ENCODE assay signal across 28 mouse cellular contexts in genomic region chr15:101584456-101584855, GRCm38 (mm10). TPM values are rescaled to one million over a fixed set of nuclear protein-coding genes. Genes with fewer than 3 reads are reported as not detected.
DNase-seq lines count a peak whose midpoint lies in the region; ATAC-seq and TF ChIP-seq lines count a peak whose summit lies in the region.
"Had no signal": no experiment of that assay in that cellular context is flagged by ENCODE, and none has a peak within 500 bp of the region (broad histone marks: within the 10 kb centered on the region; RNA-seq: fewer than 3 reads in every experiment).

No protein-coding gene starts in this region.

- DNase-seq in adrenal gland, adult 2 months: peak; percentile 54
- DNase-seq in adrenal gland, postnatal 25 days: no peak
- DNase-seq in layer of hippocampus, adult 9-11 months: peak; percentile 22
- DNase-seq in layer of hippocampus, postnatal 36 days: no peak
- DNase-seq in 3T3-L1 (ENCODE audit: low read depth, low spot score): peak; percentile 17
- DNase-seq in forebrain, embryonic 14.5 days (ENCODE audit: low spot score): no peak
- DNase-seq: cerebellum, adult 8-10 months; gastrocnemius, postnatal 14 days; kidney, adult 2 months; kidney, postnatal 36 days; midbrain, embryonic 14.5 days; retina, postnatal 1 day had no signal

- no peaks in the 10 kb centered on the region for H3K36me3 ChIP-seq in forebrain, embryonic 14.5 days (ENCODE audit: control insufficient read depth, insufficient read depth, low read length)
- H3K36me3 ChIP-seq: forebrain, embryonic 15.5 days; limb, embryonic 13.5 days; liver, embryonic 15.5 days; stomach, embryonic 15.5 days had no signal

- H3K9me3 ChIP-seq in forebrain, embryonic 14.5 days (replicated peaks; ENCODE audit: control insufficient read depth, low read length): no peaks in the 10 kb centered on the region
- H3K9me3 ChIP-seq: forebrain, embryonic 15.5 days; limb, embryonic 13.5 days; liver, embryonic 15.5 days; stomach, embryonic 15.5 days had no signal

- no peak for ATAC-seq in forebrain, embryonic 14.5 days
- ATAC-seq: forebrain, embryonic 15.5 days; lung, postnatal 0 days had no signal

- 55% methylated on average over 2 of the region's 2 CpGs for WGBS in forebrain, embryonic 14.5 days

- TF ChIP-seq CTCF in bone marrow macrophage, adult 2 months (IDR thresholded peaks at IDR 0.05; ENCODE audit: low read depth, low read length): no peak

- no peak overlapping the region for H3K4me3 ChIP-seq in bone marrow macrophage, adult 2 months (ENCODE audit: insufficient read depth, low read length)
- H3K4me3 ChIP-seq in forebrain, embryonic 14.5 days (ENCODE audit: low read depth, low read length): no peak overlapping the region
- H3K4me3 ChIP-seq: erythroblast, embryonic 14.5 days; forebrain, embryonic 15.5 days; limb, embryonic 13.5 days; liver, embryonic 15.5 days; stomach, embryonic 15.5 days had no signal

- H3K9ac ChIP-seq in forebrain, embryonic 14.5 days (ENCODE audit: low read length): no peak overlapping the region
- H3K9ac ChIP-seq: forebrain, embryonic 15.5 days; limb, embryonic 13.5 days; liver, embryonic 15.5 days; stomach, embryonic 15.5 days had no signal

- TF ChIP-seq POLR2A in bone marrow macrophage, adult 2 months (IDR thresholded peaks at IDR 0.05; ENCODE audit: borderline replicate concordance, low read depth, low read length): no peak

- H3K4me1 ChIP-seq in bone marrow macrophage, adult 2 months (ENCODE audit: control insufficient read depth, insufficient read depth, low read length): peaks cover 42% of the 10 kb centered on the region
- H3K4me1 ChIP-seq in forebrain, embryonic 14.5 days (ENCODE audit: control insufficient read depth, insufficient read depth, low read length): no peaks in the 10 kb centered on the region
- H3K4me1 ChIP-seq: forebrain, embryonic 15.5 days; liver, embryonic 15.5 days; stomach, embryonic 15.5 days had no signal

- 0 out of 2 replicates have a peak overlapping the region, but pooled peaks have one; percentile 82 for H3K27ac ChIP-seq in bone marrow macrophage, adult 2 months (ENCODE audit: insufficient read depth, low read depth, low read length)
- no peak overlapping the region for H3K27ac ChIP-seq in forebrain, embryonic 14.5 days (ENCODE audit: low read depth, low read length)
- H3K27ac ChIP-seq: forebrain, embryonic 15.5 days; limb, embryonic 13.5 days; liver, embryonic 15.5 days; stomach, embryonic 15.5 days had no signal

- H3K27me3 ChIP-seq in forebrain, embryonic 14.5 days (replicated peaks; ENCODE audit: control insufficient read depth, insufficient read depth, low read length): no peaks in the 10 kb centered on the region
- H3K27me3 ChIP-seq: forebrain, embryonic 15.5 days; limb, embryonic 13.5 days; liver, embryonic 15.5 days; stomach, embryonic 15.5 days had no signal

- no peak overlapping the region for H3K4me2 ChIP-seq in forebrain, embryonic 14.5 days (ENCODE audit: low read length)
- H3K4me2 ChIP-seq: forebrain, embryonic 15.5 days; limb, embryonic 13.5 days; liver, embryonic 15.5 days; stomach, embryonic 15.5 days had no signal

RNA-seq across cellular contexts. Expression of gene Krt75, which starts 10.8 kb away (rescaled TPM):
- not detected for total RNA-seq in adrenal gland, adult 2 months (2021)
- not detected in 2 replicates for polyA plus RNA-seq in adrenal gland, adult 2 months (2012; rRNA removed)
- not detected in 2 replicates for total RNA-seq in adrenal gland, postnatal 25 days (2021)
- total RNA-seq in layer of hippocampus, postnatal 36 days (2021): not detected
- polyA plus RNA-seq in bone marrow macrophage, adult 2 months (2012; ENCODE audit: insufficient read depth, insufficient read length, missing spikeins): not detected in 2 replicates
- polyA plus RNA-seq in forebrain, embryonic 14.5 days (2014; fragmentation: Nextera tagmentation; extraction: Ambion mirVana): 0.06 TPM in 1 of 2 replicates, not detected in the other
- total RNA-seq: common myeloid progenitor, adult 5-6 weeks; gastrocnemius, postnatal 14 days; hematopoietic stem cell, adult 5-6 weeks; left cerebral cortex, postnatal 14 days; megakaryocyte progenitor cell, adult 5-6 weeks; MEL had no signal
- polyA plus RNA-seq: erythroblast, embryonic 14.5 days; forebrain, embryonic 15.5 days; kidney, adult 2 months; liver, embryonic 15.5 days; lung, postnatal 0 days had no signal

RNA-seq across cellular contexts. Expression of gene Krt90, which starts 21.7 kb away (rescaled TPM):
- total RNA-seq in adrenal gland, adult 2 months (2021): not detected
- not detected in 2 replicates for polyA plus RNA-seq in adrenal gland, adult 2 months (2012; rRNA removed)
- not detected in 2 replicates for total RNA-seq in adrenal gland, postnatal 25 days (2021)
- not detected for total RNA-seq in layer of hippocampus, postnatal 36 days (2021)
- polyA plus RNA-seq in bone marrow macrophage, adult 2 months (2012; ENCODE audit: insufficient read depth, insufficient read length, missing spikeins): not detected in 2 replicates
- polyA plus RNA-seq in forebrain, embryonic 14.5 days (2014; fragmentation: Nextera tagmentation; extraction: Ambion mirVana): 0.09 and 0.10 TPM in 2 replicates
- total RNA-seq: common myeloid progenitor, adult 5-6 weeks; gastrocnemius, postnatal 14 days; hematopoietic stem cell, adult 5-6 weeks; left cerebral cortex, postnatal 14 days; megakaryocyte progenitor cell, adult 5-6 weeks; MEL had no signal
- polyA plus RNA-seq: erythroblast, embryonic 14.5 days; heart, embryonic 16.5 days; kidney, adult 2 months; limb, embryonic 13.5 days; liver, embryonic 15.5 days had no signal

RNA-seq across cellular contexts. Expression of gene Krt82, which starts 34.0 kb away (rescaled TPM):
- total RNA-seq in adrenal gland, adult 2 months (2021): not detected
- polyA plus RNA-seq in adrenal gland, adult 2 months (2012; rRNA removed): not detected in 2 replicates
- total RNA-seq in adrenal gland, postnatal 25 days (2021): not detected in 2 replicates
- not detected for total RNA-seq in layer of hippocampus, postnatal 36 days (2021)
- polyA plus RNA-seq in bone marrow macrophage, adult 2 months (2012; ENCODE audit: insufficient read depth, insufficient read length, missing spikeins): not detected in 2 replicates
- polyA plus RNA-seq in forebrain, embryonic 14.5 days (2014; fragmentation: Nextera tagmentation; extraction: Ambion mirVana): not detected in 2 replicates
- total RNA-seq: common myeloid progenitor, adult 5-6 weeks; gastrocnemius, postnatal 14 days; hematopoietic stem cell, adult 5-6 weeks; layer of hippocampus, postnatal 10 days; left cerebral cortex, postnatal 14 days; megakaryocyte progenitor cell, adult 5-6 weeks; MEL had no signal
- polyA plus RNA-seq: embryonic facial prominence, embryonic 11.5 days; erythroblast, embryonic 14.5 days; forebrain, embryonic 15.5 days; heart, embryonic 16.5 days; kidney, adult 2 months; limb, embryonic 13.5 days; liver, embryonic 15.5 days; lung, postnatal 0 days; midbrain, embryonic 14.5 days; neural tube, embryonic 14.5 days; stomach, embryonic 15.5 days had no signal

RNA-seq across cellular contexts. Expression of gene Gm5414, which starts 43.5 kb away (rescaled TPM):
- total RNA-seq in adrenal gland, adult 2 months (2021): not detected
- polyA plus RNA-seq in adrenal gland, adult 2 months (2012; rRNA removed): not detected in 2 replicates
- total RNA-seq in adrenal gland, postnatal 25 days (2021): not detected in 2 replicates
- not detected for total RNA-seq in layer of hippocampus, postnatal 36 days (2021)
- polyA plus RNA-seq in bone marrow macrophage, adult 2 months (2012; ENCODE audit: insufficient read depth, insufficient read length, missing spikeins): not detected in 2 replicates
- not detected in 2 replicates for polyA plus RNA-seq in forebrain, embryonic 14.5 days (2014; fragmentation: Nextera tagmentation; extraction: Ambion mirVana)
- total RNA-seq: common myeloid progenitor, adult 5-6 weeks; gastrocnemius, postnatal 14 days; hematopoietic stem cell, adult 5-6 weeks; layer of hippocampus, postnatal 10 days; left cerebral cortex, postnatal 14 days; megakaryocyte progenitor cell, adult 5-6 weeks; MEL had no signal
- polyA plus RNA-seq: embryonic facial prominence, embryonic 11.5 days; erythroblast, embryonic 14.5 days; forebrain, embryonic 15.5 days; heart, embryonic 16.5 days; kidney, adult 2 months; limb, embryonic 13.5 days; liver, embryonic 15.5 days; lung, postnatal 0 days; midbrain, embryonic 14.5 days; neural tube, embryonic 14.5 days; stomach, embryonic 15.5 days had no signal

RNA-seq across cellular contexts. Expression of gene Krt84, which starts 51.8 kb away (rescaled TPM):
- not detected for total RNA-seq in adrenal gland, adult 2 months (2021)
- polyA plus RNA-seq in adrenal gland, adult 2 months (2012; rRNA removed): not detected in 2 replicates
- total RNA-seq in adrenal gland, postnatal 25 days (2021): not detected in 2 replicates
- not detected for total RNA-seq in layer of hippocampus, postnatal 36 days (2021)
- not detected in 2 replicates for polyA plus RNA-seq in bone marrow macrophage, adult 2 months (2012; ENCODE audit: insufficient read depth, insufficient read length, missing spikeins)
- not detected in 2 replicates for polyA plus RNA-seq in forebrain, embryonic 14.5 days (2014; fragmentation: Nextera tagmentation; extraction: Ambion mirVana)
- total RNA-seq: common myeloid progenitor, adult 5-6 weeks; hematopoietic stem cell, adult 5-6 weeks; layer of hippocampus, postnatal 10 days; left cerebral cortex, postnatal 14 days; megakaryocyte progenitor cell, adult 5-6 weeks; MEL had no signal
- polyA plus RNA-seq: embryonic facial prominence, embryonic 11.5 days; erythroblast, embryonic 14.5 days; forebrain, embryonic 15.5 days; heart, embryonic 16.5 days; kidney, adult 2 months; liver, embryonic 15.5 days; lung, postnatal 0 days; midbrain, embryonic 14.5 days; stomach, embryonic 15.5 days had no signal

Comparison
In these comparisons a context has a peak if more than half of its experiments do, and no peak if none do; other contexts are left out.
1. DNase-seq: peak in adrenal gland, adult 2 months (single experiment), layer of hippocampus, adult 9-11 months (single experiment) and 3T3-L1 (single experiment); none in adrenal gland, postnatal 25 days (single experiment), layer of hippocampus, postnatal 36 days (0 of 2) and forebrain, embryonic 14.5 days (single experiment).